Mouse (Mus musculus) bone marrow macrophage, adult 2 months (primary cell): Measurements from ENCODE around the gene Fars2. TPM values are rescaled to one million over a fixed set of nuclear protein-coding genes. Genes with fewer than 3 reads are reported as not detected.
"Not testable (repeated sequence)": the region's sequence is repeated elsewhere in the genome, so short reads cannot be mapped to it uniquely, and the experiment has no call there.

Experiments
- H3K27ac ChIP-seq: 2 replicates; pipeline ENCODE4 v1.5.1; 2012; ENCODE audit warnings: low read depth, low read length; ENCODE audit not compliant: insufficient read depth
- H3K4me1 ChIP-seq: 2 replicates; pipeline ENCODE4 v1.6.1; 2012; ENCODE audit warnings: low read length; ENCODE audit not compliant: control insufficient read depth, insufficient read depth
- H3K4me3 ChIP-seq: 2 replicates; pipeline ENCODE4 v1.5.1; 2012; ENCODE audit warnings: mild to moderate bottlenecking, low read length, moderate library complexity; ENCODE audit not compliant: insufficient read depth
- CTCF ChIP-seq: IDR thresholded peaks from 2 replicates; pipeline ENCODE4 v1.5.1; 2012; ENCODE audit warnings: low read depth, mild to moderate bottlenecking, low read length, moderate library complexity
- POLR2A ChIP-seq: IDR thresholded peaks from 2 replicates; pipeline ENCODE4 v1.6.1; 2012; ENCODE audit warnings: mild to moderate bottlenecking, low read depth, low read length, borderline replicate concordance
- polyA plus RNA-seq: library from polyadenylated mRNA; stranded (reverse); fragments of >200 nt; gene quantifications from 2 replicates; pipeline ENCODE4 v1.2.4, GENCODE M21; 2012; ENCODE audit not compliant: missing spikeins, insufficient read depth, insufficient read length

Gene Fars2
- polyA plus RNA-seq, 1 experiment = 28.6 TPM

- TF ChIP-seq CTCF (no peak), POLR2A (no peak)
- H3K4me3 ChIP-seq = no peak overlapping the region
- no peaks in the 10 kb centered on the region for H3K4me1 ChIP-seq
- no peak overlapping the region for H3K27ac ChIP-seq
These were observed 274.7 kb downstream of the Fars2 start for GRCm38 (mm10) chr13:36391936-36392335.

- no peak overlapping the region for H3K27ac ChIP-seq
- no peak for TF ChIP-seq CTCF
- no peak for TF ChIP-seq POLR2A
- no peaks in the 10 kb centered on the region for H3K4me1 ChIP-seq
- no peak overlapping the region for H3K4me3 ChIP-seq
These were observed 275.5 kb downstream of the Fars2 start for GRCm38 (mm10) chr13:36392666-36393065.

GRCm38 (mm10) chr13:36401011-36401410 lies 283.8 kb downstream of the Fars2 start:
- TF ChIP-seq POLR2A (no peak), CTCF (no peak)
- no peaks in the 10 kb centered on the region for H3K4me1 ChIP-seq
- H3K4me3 ChIP-seq = no peak overlapping the region
- no peak overlapping the region for H3K27ac ChIP-seq

- Histone ChIP-seq H3K4me1 (peaks cover 9% of the 10 kb centered on the region), H3K4me3 (no peak overlapping the region), H3K27ac (no peak overlapping the region)
- no peak for TF ChIP-seq CTCF
- no peak for TF ChIP-seq POLR2A
These were observed 296.1 kb downstream of the Fars2 start for GRCm38 (mm10) chr13:36413276-36413675.

GRCm38 (mm10) chr13:36415176-36415575 lies 298.0 kb downstream of the Fars2 start:
- TF ChIP-seq POLR2A = no peak
- no peak for TF ChIP-seq CTCF

GRCm38 (mm10) chr13:36416546-36416945 lies 299.3 kb downstream of the Fars2 start:
- H3K27ac ChIP-seq = no peak overlapping the region
- H3K4me1 ChIP-seq = peaks cover 13% of the 10 kb centered on the region
- TF ChIP-seq POLR2A (no peak), CTCF (no peak)
- H3K4me3 ChIP-seq = no peak overlapping the region

More at GRCm38 (mm10) chr13:36415176-36415575, 298.0 kb downstream of the Fars2 start:
- Histone ChIP-seq H3K4me3 (no peak overlapping the region), H3K4me1 (peaks cover 13% of the 10 kb centered on the region), H3K27ac (no peak overlapping the region)

- Histone ChIP-seq H3K27ac (no peak overlapping the region), H3K4me1 (peaks cover 13% of the 10 kb centered on the region), H3K4me3 (no peak overlapping the region)
- TF ChIP-seq CTCF = no peak
- TF ChIP-seq POLR2A = no peak
These were observed 302.1 kb downstream of the Fars2 start for GRCm38 (mm10) chr13:36419357-36419756.

- no peak overlapping the region for H3K27ac ChIP-seq
- no peak overlapping the region for H3K4me3 ChIP-seq
- H3K4me1 ChIP-seq = peaks cover 4% of the 10 kb centered on the region; the same call in 1 of the 2 replicates
- no peak for TF ChIP-seq CTCF
- no peak for TF ChIP-seq POLR2A
These were observed 305.2 kb downstream of the Fars2 start for GRCm38 (mm10) chr13:36422446-36422845.

- not testable (repeated sequence) for H3K4me1 ChIP-seq, H3K4me3 ChIP-seq, H3K27ac ChIP-seq
These were observed 308.9 kb downstream of the Fars2 start for GRCm38 (mm10) chr13:36425824-36426705.

GRCm38 (mm10) chr13:36429500-36430189 lies 312.4 kb downstream of the Fars2 start:
- Histone ChIP-seq H3K27ac (no peak overlapping the region), H3K4me3 (no peak overlapping the region), H3K4me1 (no peaks in the 10 kb centered on the region)
- no peak for TF ChIP-seq POLR2A
- no peak for TF ChIP-seq CTCF
